Mouse (Mus musculus): ENCODE measurements at regions not wholly inside any gene's neighbourhood (a gene's known extent, or its start where the extent isn't known, plus 50 kb on each side); places are given as distances from the start of the nearest gene placed in this dataset.

- no peak for TF ChIP-seq CTCF (IDR thresholded peaks at IDR 0.05; ENCODE audit: borderline replicate concordance, extremely low read depth, insufficient read depth, insufficient read length)
- TF ChIP-seq POLR2A (IDR thresholded peaks at IDR 0.05; ENCODE audit: borderline replicate concordance, extremely low read depth, insufficient read depth, insufficient read length, poor library complexity, severe bottlenecking) = no peak
Measured at GRCm38 (mm10) chr4:153861420-153861819, 95.6 kb upstream of the A430005L14Rik start.

Measured in brain, embryonic 14.5 days (tissue).